Mouse (Mus musculus) gastrocnemius, postnatal 25 days (tissue): ENCODE measurements at regions not wholly inside any gene's neighbourhood (a gene's known extent, or its start where the extent isn't known, plus 50 kb on each side); places are given as distances from the start of the nearest gene placed in this dataset.
"Not testable (repeated sequence)": the region's sequence is repeated elsewhere in the genome, so short reads cannot be mapped to it uniquely, and the experiment has no call there.

ENCODE experiments used
- DNase-seq: peaks from one replicate; pipeline ENCODE4 v3.0.0; 2022

GRCm38 (mm10) chr4:64432097-64432496 lies 385.3 kb upstream of the Tnc start:
- DNase-seq, result no peak

GRCm38 (mm10) chr4:64437744-64438594 lies 391.2 kb upstream of the Tnc start:
- no peak for DNase-seq

- DNase-seq, result no peak
These were observed 404.6 kb upstream of the Tnc start for GRCm38 (mm10) chr4:64451442-64451841.

- no peak for DNase-seq
These were observed 405.1 kb upstream of the Tnc start for GRCm38 (mm10) chr4:64451946-64452345.

GRCm38 (mm10) chr4:64492260-64492962 lies 445.6 kb upstream of the Tnc start:
- no peak for DNase-seq

- not testable (repeated sequence) for DNase-seq
These were observed 450.9 kb upstream of the Tnc start for GRCm38 (mm10) chr4:64497759-64498158.

GRCm38 (mm10) chr4:64500635-64501395 lies 454.0 kb upstream of the Tnc start:
- no peak for DNase-seq

- DNase-seq, result no peak
These were observed 475.1 kb upstream of the Tnc start for GRCm38 (mm10) chr4:64521883-64522282.

- DNase-seq, result no peak
These were observed 481.0 kb upstream of the Tnc start for GRCm38 (mm10) chr4:64527724-64528332.

- DNase-seq, result no peak
These were observed 483.8 kb upstream of the Tnc start for GRCm38 (mm10) chr4:64530585-64530984.

- DNase-seq, result no peak
These were observed 486.2 kb upstream of the Tnc start for GRCm38 (mm10) chr4:64533019-64533418.

- no peak for DNase-seq
These were observed 488.9 kb upstream of the Tnc start for GRCm38 (mm10) chr4:64535554-64536253.

GRCm38 (mm10) chr4:64538009-64538408 lies 491.2 kb upstream of the Tnc start:
- no peak for DNase-seq

- DNase-seq, result no peak
These were observed 497.9 kb upstream of the Tnc start for GRCm38 (mm10) chr4:64544576-64545185.

GRCm38 (mm10) chr4:64546386-64546785 lies 499.6 kb upstream of the Tnc start:
- DNase-seq, result no peak

GRCm38 (mm10) chr4:64562511-64562910 lies 515.7 kb upstream of the Tnc start:
- DNase-seq, result no peak

- no peak for DNase-seq
These were observed 517.2 kb upstream of the Tnc start for GRCm38 (mm10) chr4:64563996-64564395.

GRCm38 (mm10) chr4:64570666-64571065 lies 523.9 kb upstream of the Tnc start:
- no peak for DNase-seq

- DNase-seq, result no peak
These were observed 529.1 kb upstream of the Tnc start for GRCm38 (mm10) chr4:64575901-64576300.

- peak; percentile 65 for DNase-seq
These were observed 528.9 kb upstream of the Pappa start for GRCm38 (mm10) chr4:64595014-64595599.

GRCm38 (mm10) chr4:64598465-64598864 lies 525.5 kb upstream of the Pappa start:
- DNase-seq, result no peak
